Mouse (Mus musculus): ENCODE results near the gene Zbed6.
"Not testable (repeated sequence)": the region's sequence is repeated elsewhere in the genome, so short reads cannot be mapped to it uniquely, and the experiment has no call there.

Zbed6 gene

GRCm38 (mm10) chr1:133660466-133661202 is at the start of gene Zbed6:
Zbed6 (minus strand) TSS chr1:133660885.
- peak; percentile 57; the same call in 1 of the 2 replicates for ATAC-seq (ENCODE audit: insufficient number of reproducible peaks, low FRiP score, low TSS enrichment)

GRCm38 (mm10) chr1:133709292-133709691 is 48.6 kb upstream of the Zbed6 start:
- no peak for ATAC-seq (ENCODE audit: insufficient number of reproducible peaks, low FRiP score, low TSS enrichment)

- not testable (repeated sequence) for ATAC-seq (ENCODE audit: insufficient number of reproducible peaks, low FRiP score, low TSS enrichment)
These were observed 41.1 kb upstream of the Zbed6 start for GRCm38 (mm10) chr1:133701824-133702223.

- no peak for ATAC-seq (ENCODE audit: insufficient number of reproducible peaks, low FRiP score, low TSS enrichment)
These were observed 37.4 kb upstream of the Zbed6 start for GRCm38 (mm10) chr1:133697935-133698620.

- ATAC-seq (ENCODE audit: insufficient number of reproducible peaks, low FRiP score, low TSS enrichment), result no peak
These were observed 35.2 kb upstream of the Zbed6 start for GRCm38 (mm10) chr1:133695901-133696300.

GRCm38 (mm10) chr1:133694876-133695275 is 34.2 kb upstream of the Zbed6 start:
- no peak for ATAC-seq (ENCODE audit: insufficient number of reproducible peaks, low FRiP score, low TSS enrichment)

- ATAC-seq (ENCODE audit: insufficient number of reproducible peaks, low FRiP score, low TSS enrichment), result no peak
These were observed 33.6 kb upstream of the Zbed6 start for GRCm38 (mm10) chr1:133694301-133694700.

- no peak for ATAC-seq (ENCODE audit: insufficient number of reproducible peaks, low FRiP score, low TSS enrichment)
These were observed 32.9 kb upstream of the Zbed6 start for GRCm38 (mm10) chr1:133693536-133694114.

- no peak for ATAC-seq (ENCODE audit: insufficient number of reproducible peaks, low FRiP score, low TSS enrichment)
These were observed 31.5 kb upstream of the Zbed6 start for GRCm38 (mm10) chr1:133692195-133692594.

- no peak for ATAC-seq (ENCODE audit: insufficient number of reproducible peaks, low FRiP score, low TSS enrichment)
These were observed 30.4 kb upstream of the Zbed6 start for GRCm38 (mm10) chr1:133691046-133691445.

- no peak for ATAC-seq (ENCODE audit: insufficient number of reproducible peaks, low FRiP score, low TSS enrichment)
These were observed 29.2 kb upstream of the Zbed6 start, which contains the start of gene Lax1 for GRCm38 (mm10) chr1:133689897-133690296. Lax1 (minus strand) TSS chr1:133690108.

- no peak for ATAC-seq (ENCODE audit: insufficient number of reproducible peaks, low FRiP score, low TSS enrichment)
These were observed 27.6 kb upstream of the Zbed6 start for GRCm38 (mm10) chr1:133688301-133688700.

GRCm38 (mm10) chr1:133685749-133686519 is 25.2 kb upstream of the Zbed6 start:
- no peak for ATAC-seq (ENCODE audit: insufficient number of reproducible peaks, low FRiP score, low TSS enrichment)

GRCm38 (mm10) chr1:133671801-133672200 is 11.1 kb upstream of the Zbed6 start:
- no peak for ATAC-seq (ENCODE audit: insufficient number of reproducible peaks, low FRiP score, low TSS enrichment)

- ATAC-seq (ENCODE audit: insufficient number of reproducible peaks, low FRiP score, low TSS enrichment), result no peak
These were observed 10.6 kb upstream of the Zbed6 start for GRCm38 (mm10) chr1:133671266-133671665.

- no peak for ATAC-seq (ENCODE audit: insufficient number of reproducible peaks, low FRiP score, low TSS enrichment)
These were observed 10.1 kb upstream of the Zbed6 start for GRCm38 (mm10) chr1:133670776-133671175.

- no peak for ATAC-seq (ENCODE audit: insufficient number of reproducible peaks, low FRiP score, low TSS enrichment)
These were observed 9.5 kb upstream of the Zbed6 start for GRCm38 (mm10) chr1:133670190-133670589.

- no peak for ATAC-seq (ENCODE audit: insufficient number of reproducible peaks, low FRiP score, low TSS enrichment)
These were observed 7.9 kb upstream of the Zbed6 start for GRCm38 (mm10) chr1:133668618-133669017.

GRCm38 (mm10) chr1:133667721-133668120 is 7.0 kb upstream of the Zbed6 start:
- ATAC-seq (ENCODE audit: insufficient number of reproducible peaks, low FRiP score, low TSS enrichment), result no peak

GRCm38 (mm10) chr1:133665713-133666112 is 5.0 kb upstream of the Zbed6 start:
- ATAC-seq (ENCODE audit: insufficient number of reproducible peaks, low FRiP score, low TSS enrichment), result not testable (repeated sequence)

All from cerebellum, adult (tissue).